Mouse (Mus musculus): ENCODE measurements at regions not wholly inside any gene's neighbourhood (a gene's known extent, or its start where the extent isn't known, plus 50 kb on each side); places are given as distances from the start of the nearest gene placed in this dataset.

GRCm38 (mm10) chr12:24252071-24252874 is 155.2 kb upstream of the 9030624G23Rik start:
- DNase-seq, result peak; percentile 45

Measured in adrenal gland, postnatal 10 days (tissue).